Mouse (Mus musculus) embryo, embryonic 10 days (tissue): ENCODE measurements at regions not wholly inside any gene's neighbourhood (a gene's known extent, or its start where the extent isn't known, plus 50 kb on each side); places are given as distances from the start of the nearest gene placed in this dataset.
A peak's percentile ranks its signal among the peaks of the same experiment; 100 is the strongest.
"Not testable (repeated sequence)": the region's sequence is repeated elsewhere in the genome, so short reads cannot be mapped to it uniquely, and the experiment has no call there.

Experiments used
- DNase-seq: peaks from one replicate; pipeline ENCODE4 v3.0.0-alpha.2; 2015; ENCODE audit warnings: low spot score

GRCm38 (mm10) chr8:98955803-98956202 is 460.5 kb downstream of the Cdh8 start:
- DNase-seq, result no peak

GRCm38 (mm10) chr8:98913159-98913777 is 503.0 kb downstream of the Cdh8 start:
- DNase-seq, result no peak

- no peak for DNase-seq
Observed at GRCm38 (mm10) chr8:98893331-98893730, 522.9 kb downstream of the Cdh8 start.

DNA sequence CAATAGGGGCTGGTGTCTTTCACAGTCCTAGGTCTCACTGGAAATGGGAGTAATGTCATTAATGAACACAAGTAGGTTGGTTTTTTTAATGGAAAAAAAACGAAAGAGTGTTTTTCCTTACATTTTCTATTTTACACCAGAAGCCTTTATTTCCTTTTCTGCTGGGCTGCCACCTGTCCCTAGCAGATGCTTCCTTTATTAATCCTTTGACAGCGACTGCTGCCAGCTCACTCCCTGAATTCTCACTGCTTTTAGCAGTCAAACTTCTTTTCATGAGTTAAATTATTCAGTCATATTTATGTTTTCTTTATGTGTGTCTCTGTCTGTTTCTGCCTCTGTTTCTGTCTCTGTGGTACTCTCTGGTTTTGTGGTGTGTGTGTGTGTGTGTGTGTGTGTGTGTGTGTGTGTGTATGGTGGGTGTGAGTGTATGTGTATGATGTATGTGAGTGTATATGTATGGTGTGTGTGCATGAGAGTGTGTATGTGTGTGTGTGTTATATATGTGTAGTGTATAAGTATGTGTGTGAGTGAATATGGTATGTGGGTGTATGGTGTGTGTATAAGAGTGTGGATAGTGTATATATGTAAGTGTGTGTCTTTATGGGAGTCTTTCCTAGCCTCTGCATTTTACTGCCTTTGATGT is 554.5 kb downstream of the Cdh8 start:
- no peak for DNase-seq

DNA sequence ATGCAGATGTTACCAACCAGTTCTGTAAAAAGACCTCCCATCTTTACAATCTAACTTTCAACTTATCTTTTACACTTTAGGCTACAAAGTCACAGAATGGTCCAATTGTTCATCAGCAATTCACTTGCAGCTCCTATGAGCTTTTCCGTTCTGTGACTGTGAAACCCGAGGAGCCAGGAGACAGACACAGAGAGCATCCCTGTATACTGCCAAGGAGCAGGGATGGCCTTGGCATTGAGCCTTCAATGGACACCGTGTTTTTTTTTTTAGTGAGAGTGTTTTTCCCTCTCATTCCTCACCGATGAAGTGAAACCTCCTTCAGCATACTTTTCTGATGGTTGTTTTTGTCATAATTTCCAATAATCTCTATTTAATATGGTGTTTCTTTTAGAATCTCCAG is 555.1 kb downstream of the Cdh8 start:
- DNase-seq, result no peak

- peak; percentile 8 for DNase-seq
Observed at GRCm38 (mm10) chr8:98860416-98860815, 555.9 kb downstream of the Cdh8 start.

DNA sequence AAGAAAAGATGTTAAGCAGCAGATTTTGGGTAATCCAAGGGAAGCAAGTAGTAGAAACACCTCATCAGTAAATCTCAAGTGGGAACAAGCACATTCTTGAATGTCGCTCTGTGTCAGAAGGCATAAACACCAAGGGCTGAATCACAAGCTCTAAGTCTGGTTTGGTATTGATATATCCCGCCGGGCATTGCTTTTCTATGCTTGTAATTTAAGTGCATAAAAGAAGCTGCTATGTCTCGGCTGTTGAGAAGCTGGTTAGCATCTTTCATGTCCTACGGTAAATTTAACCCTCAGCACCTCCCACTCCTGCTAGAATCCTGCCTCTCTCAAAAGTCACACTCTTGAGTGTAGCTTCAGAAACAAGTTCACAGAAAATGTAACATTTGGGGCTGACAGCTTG is 586.8 kb downstream of the Cdh8 start:
- no peak for DNase-seq

GRCm38 (mm10) chr8:98829006-98829405 is 587.3 kb downstream of the Cdh8 start:
- DNase-seq, result peak; percentile 7

DNA sequence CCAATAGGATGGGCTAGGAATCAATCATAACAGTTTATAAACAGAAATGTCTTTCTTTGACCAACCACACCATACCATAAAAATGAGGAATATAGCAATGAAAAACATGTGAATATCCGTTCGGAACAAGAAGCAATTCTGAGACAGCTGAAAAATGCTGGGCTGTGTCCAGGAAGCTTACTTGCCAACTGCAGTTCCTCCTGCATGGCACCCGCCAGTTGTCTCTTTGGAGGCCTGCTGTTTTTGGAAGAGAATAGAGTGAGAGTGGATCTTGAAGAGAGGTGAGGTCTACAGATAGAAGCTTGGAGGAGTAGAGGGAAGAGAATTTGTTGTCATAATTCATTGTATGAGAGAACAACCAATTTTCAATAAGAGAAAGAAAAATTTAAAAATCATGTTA is 604.3 kb downstream of the Cdh8 start:
- no peak for DNase-seq

DNA sequence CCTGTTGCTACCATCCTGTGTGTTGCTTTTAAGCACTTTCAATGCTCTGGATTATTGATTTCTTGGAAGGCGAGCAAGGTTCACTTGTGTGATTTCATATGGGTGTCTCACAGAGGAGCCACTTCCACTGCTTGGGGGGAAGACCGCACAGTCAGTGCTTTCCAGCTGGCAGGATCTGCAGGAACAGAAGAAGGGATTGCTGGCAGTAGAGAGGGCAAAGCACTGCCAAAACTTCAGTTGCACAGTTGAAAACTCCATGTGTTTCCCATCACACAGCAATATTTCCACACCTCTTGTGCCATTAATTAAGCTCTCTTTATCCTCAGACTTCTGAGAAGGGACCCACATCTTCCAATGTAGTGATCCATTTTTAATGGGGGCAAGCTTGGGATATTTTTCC is 618.8 kb downstream of the Cdh8 start:
- DNase-seq, result no peak

GRCm38 (mm10) chr8:98767036-98767435 is 649.2 kb downstream of the Cdh8 start:
- no peak for DNase-seq

DNA sequence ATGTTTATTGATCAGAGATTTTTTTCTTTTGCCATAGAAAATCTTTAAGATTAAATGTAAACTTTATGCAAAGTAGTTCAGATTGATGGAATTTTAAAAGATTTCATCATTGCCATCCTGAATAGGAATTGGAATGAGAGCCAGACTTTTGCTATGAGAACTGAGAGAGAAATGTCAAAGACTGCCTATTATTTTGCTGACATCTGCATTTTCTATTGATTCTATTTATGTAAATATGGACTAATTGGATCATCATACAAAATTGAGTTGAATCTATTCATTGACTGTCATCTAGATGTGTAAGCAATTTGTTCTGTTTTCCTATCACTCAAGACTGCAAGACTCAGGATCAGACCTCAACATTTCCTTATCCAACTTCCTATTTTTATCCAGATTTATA is 659.7 kb downstream of the Cdh8 start:
- no peak for DNase-seq

- DNase-seq, result no peak
Observed at GRCm38 (mm10) chr8:98755795-98756194, 660.5 kb downstream of the Cdh8 start.

- DNase-seq, result peak; percentile 81
Observed at GRCm38 (mm10) chr8:98752367-98752766, 663.9 kb downstream of the Cdh8 start.

GRCm38 (mm10) chr8:98707753-98708152 is 708.5 kb downstream of the Cdh8 start:
- DNase-seq, result no peak

GRCm38 (mm10) chr8:98706122-98706521 is 710.1 kb downstream of the Cdh8 start:
- no peak for DNase-seq

DNA sequence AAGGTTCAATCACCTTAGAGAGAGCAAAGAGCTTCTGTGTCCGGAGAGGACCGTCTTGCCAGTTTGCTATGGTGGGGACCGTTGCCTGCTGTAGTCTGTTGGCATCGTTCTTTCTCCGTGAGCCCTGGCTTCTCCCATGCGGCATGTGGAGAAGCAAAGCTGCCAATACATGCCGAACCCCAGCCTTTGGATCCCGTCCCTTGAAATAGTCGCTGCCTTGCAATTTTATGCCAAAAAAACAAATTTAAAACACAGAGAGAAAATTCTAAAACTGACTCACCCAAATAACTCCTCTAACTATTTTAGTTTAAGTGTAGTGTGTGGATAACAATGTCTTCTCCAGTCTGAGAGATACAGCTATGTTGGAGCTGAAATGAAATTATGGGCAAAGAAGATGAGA is 731.1 kb downstream of the Cdh8 start:
- no peak for DNase-seq

GRCm38 (mm10) chr8:98684531-98684930 is 731.7 kb downstream of the Cdh8 start:
- no peak for DNase-seq

DNA sequence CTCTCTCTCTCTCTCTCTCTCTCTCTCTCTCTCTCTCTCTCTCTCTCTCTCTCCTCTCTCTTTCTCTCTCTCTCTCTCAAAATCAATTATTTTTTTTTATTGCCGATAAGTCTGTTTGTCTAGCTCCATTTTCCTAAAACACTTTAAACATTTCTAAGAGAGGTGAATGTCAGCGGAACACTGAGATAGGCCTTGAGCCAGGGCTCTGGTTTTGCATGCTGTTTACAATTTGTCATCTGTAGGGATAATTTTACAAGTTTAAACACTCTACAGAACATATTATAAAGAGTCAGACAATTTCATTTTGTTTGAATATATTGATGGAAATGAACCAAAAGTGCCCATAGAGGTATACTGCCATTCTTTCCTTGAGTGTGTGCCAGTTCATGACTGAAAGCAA is 736.2 kb downstream of the Cdh8 start:
- DNase-seq, result no peak

DNA sequence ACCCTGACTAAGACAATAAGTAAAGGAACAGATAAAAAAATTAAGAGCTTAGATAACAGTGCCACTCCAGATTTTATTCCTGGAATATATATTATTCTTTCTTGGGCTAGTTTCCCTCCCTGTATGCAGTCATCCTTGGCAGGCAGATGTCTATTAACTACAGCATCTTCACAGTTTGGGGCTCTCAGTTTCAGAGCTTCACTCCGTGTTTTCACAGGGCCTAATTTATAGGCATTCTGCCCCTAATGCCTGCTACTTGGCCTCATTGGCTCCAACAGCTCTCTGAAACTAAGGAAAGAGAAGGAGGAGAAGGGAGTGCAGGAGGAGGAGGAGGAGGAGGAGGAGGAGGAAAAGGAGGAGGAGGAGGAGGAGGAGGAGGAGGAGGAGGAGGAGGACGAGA is 757.0 kb downstream of the Cdh8 start:
- DNase-seq, result no peak

DNA sequence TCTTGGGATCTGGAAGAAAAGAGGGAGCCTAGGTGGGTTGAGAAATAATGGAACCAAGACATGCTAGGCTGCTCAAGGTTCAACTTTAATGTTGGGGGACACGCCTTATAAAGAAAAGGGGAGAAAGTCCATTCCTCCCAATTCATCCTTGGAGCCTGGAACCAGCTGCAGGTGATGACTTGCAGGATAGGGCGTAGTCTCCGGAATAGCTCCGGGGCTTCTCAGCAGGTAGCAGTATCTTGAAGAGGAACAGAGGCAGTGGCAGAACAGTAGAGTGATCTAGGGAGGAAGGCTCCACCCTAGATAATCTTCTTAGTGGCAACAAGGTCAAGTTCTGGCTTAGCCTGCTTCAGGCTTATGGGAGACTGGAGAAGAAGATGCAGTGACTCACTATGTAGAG is 764.0 kb downstream of the Cdh8 start:
- DNase-seq, result not testable (repeated sequence)

DNA sequence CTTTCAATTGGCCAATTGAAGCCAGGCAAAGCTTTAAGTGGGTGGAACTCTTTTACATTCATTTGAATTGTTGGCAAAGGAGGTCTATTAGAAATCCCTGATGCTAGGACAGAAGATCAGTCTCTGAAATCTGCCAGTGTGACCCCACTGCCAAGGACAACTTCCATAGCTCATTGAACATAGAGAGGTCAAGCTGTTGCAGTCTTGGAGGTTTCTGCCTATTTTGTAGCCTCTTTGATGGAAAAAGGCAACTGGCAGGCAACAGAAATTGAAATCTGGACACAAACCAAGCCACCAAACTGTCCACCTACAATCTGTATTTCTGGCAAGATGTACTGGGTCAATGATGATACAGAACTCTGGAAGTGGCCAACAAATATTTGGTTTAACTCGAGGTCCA is 765.3 kb downstream of the Cdh8 start:
- DNase-seq, result no peak

- no peak for DNase-seq
Observed at GRCm38 (mm10) chr8:98628151-98628550, 788.1 kb downstream of the Cdh8 start.

DNA sequence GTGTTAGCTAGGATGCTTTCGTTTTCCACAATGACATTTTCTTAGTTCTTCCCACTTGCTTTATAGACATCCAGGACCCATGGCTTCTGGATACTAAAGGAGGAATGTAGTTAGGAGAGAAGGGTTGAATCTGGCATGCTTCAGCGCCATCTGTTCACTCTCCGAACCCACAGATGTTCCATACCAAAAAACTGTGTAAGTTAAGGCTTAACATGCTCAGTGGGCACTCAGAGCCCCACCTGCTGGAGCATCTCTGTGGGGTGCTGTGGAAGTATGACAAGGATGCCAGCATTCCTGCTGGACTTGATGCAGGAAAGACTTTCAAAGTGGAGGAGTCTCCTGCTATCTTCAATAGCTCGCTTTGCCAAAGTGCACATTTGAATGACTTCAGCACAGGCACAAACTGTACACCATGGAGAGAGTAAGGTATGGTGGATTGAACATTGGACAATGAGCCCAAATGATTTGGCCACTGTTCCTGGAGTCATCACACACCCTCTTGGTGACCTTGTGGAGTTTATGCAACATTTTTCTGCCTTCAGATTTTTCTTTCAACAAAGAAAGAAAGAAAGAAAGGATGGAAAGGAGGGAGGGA is 802.3 kb downstream of the Cdh8 start:
- no peak for DNase-seq
